Mouse (Mus musculus): Measurements from ENCODE around the gene Lce1a2. TPM values are rescaled to one million over a fixed set of nuclear protein-coding genes. Genes with fewer than 3 reads are reported as not detected.
A peak's percentile ranks its signal among the peaks of the same experiment; 100 is the strongest.
"Not testable (repeated sequence)": the region's sequence is repeated elsewhere in the genome, so short reads cannot be mapped to it uniquely, and the experiment has no call there.

Lce1a2 gene
- not detected in 2 replicates for polyA plus RNA-seq (2015; fragmentation: Nextera tagmentation; extraction: Ambion mirVana)

- no peaks in the 10 kb centered on the region for H3K27me3 ChIP-seq (replicated peaks)
- H3K9ac ChIP-seq = no peak within 1 kb of the TSS
- no peaks in the 10 kb centered on the region for H3K9me3 ChIP-seq
- H3K27ac ChIP-seq = no peak within 1 kb of the TSS
- no peak within 1 kb of the TSS for H3K4me3 ChIP-seq (replicated peaks)
- no peaks in the 10 kb centered on the region for H3K36me3 ChIP-seq
- ATAC-seq = no peak
- H3K4me1 ChIP-seq (replicated peaks) = no peaks in the 10 kb centered on the region
- no peak within 1 kb of the TSS for H3K4me2 ChIP-seq (replicated peaks)
These were observed at the start of gene Lce1a2 for GRCm38 (mm10) chr3:92670215-92670614. TSS of gene Lce1a2 (minus strand) at chr3:92670315.

GRCm38 (mm10) chr3:92715122-92715521 is 45.0 kb upstream of the Lce1a2 start:
- no peak for ATAC-seq
- H3K9ac ChIP-seq = no peak overlapping the region
- no peaks in the 10 kb centered on the region for H3K27me3 ChIP-seq (replicated peaks)
- H3K4me1 ChIP-seq (replicated peaks) = no peaks in the 10 kb centered on the region
- no peak overlapping the region for H3K4me2 ChIP-seq (replicated peaks)
- no peak overlapping the region for H3K4me3 ChIP-seq (replicated peaks)
- H3K36me3 ChIP-seq = no peaks in the 10 kb centered on the region
- no peak overlapping the region for H3K27ac ChIP-seq
- H3K9me3 ChIP-seq = no peaks in the 10 kb centered on the region

GRCm38 (mm10) chr3:92708974-92709373 is 38.9 kb upstream of the Lce1a2 start, which contains the start of gene Lce1e:
TSS of gene Lce1e (minus strand) at chr3:92709074.
- H3K27ac ChIP-seq = no peak within 1 kb of the TSS
- no peak within 1 kb of the TSS for H3K9ac ChIP-seq
- H3K4me1 ChIP-seq (replicated peaks) = no peaks in the 10 kb centered on the region
- H3K4me3 ChIP-seq (replicated peaks) = no peak within 1 kb of the TSS
- no peaks in the 10 kb centered on the region for H3K9me3 ChIP-seq
- 83% methylated on average over 2 of the region's 2 CpGs for WGBS
- H3K4me2 ChIP-seq (replicated peaks) = no peak within 1 kb of the TSS
- H3K27me3 ChIP-seq (replicated peaks) = no peaks in the 10 kb centered on the region
- ATAC-seq = no peak
- no peaks in the 10 kb centered on the region for H3K36me3 ChIP-seq

GRCm38 (mm10) chr3:92694613-92695012 is 24.5 kb upstream of the Lce1a2 start:
- Histone ChIP-seq H3K36me3 (no peaks in the 10 kb centered on the region), H3K4me3 (replicated peaks) (no peak overlapping the region), H3K9me3 (no peaks in the 10 kb centered on the region), H3K4me2 (replicated peaks) (no peak overlapping the region), H3K9ac (no peak overlapping the region), H3K27me3 (replicated peaks) (no peaks in the 10 kb centered on the region), H3K27ac (no peak overlapping the region), H3K4me1 (replicated peaks) (no peaks in the 10 kb centered on the region)
- no peak for ATAC-seq
- WGBS = 20% methylated on average over 1 of the region's 1 CpGs

- Histone ChIP-seq H3K4me3 (replicated peaks) (no peak overlapping the region), H3K4me2 (replicated peaks) (no peak overlapping the region), H3K4me1 (replicated peaks) (no peaks in the 10 kb centered on the region), H3K9me3 (no peaks in the 10 kb centered on the region), H3K9ac (no peak overlapping the region), H3K36me3 (no peaks in the 10 kb centered on the region), H3K27me3 (replicated peaks) (no peaks in the 10 kb centered on the region), H3K27ac (no peak overlapping the region)
- ATAC-seq = no peak
These were observed 21.6 kb upstream of the Lce1a2 start for GRCm38 (mm10) chr3:92691688-92692087.

- not testable (repeated sequence) for H3K27me3 ChIP-seq (replicated peaks); H3K4me2 ChIP-seq (replicated peaks); ATAC-seq; H3K27ac ChIP-seq; H3K9ac ChIP-seq; H3K4me1 ChIP-seq (replicated peaks); H3K36me3 ChIP-seq; H3K9me3 ChIP-seq; H3K4me3 ChIP-seq (replicated peaks)
- WGBS = 80% methylated on average over 16 of the region's 16 CpGs
These were observed 19.0 kb upstream of the Lce1a2 start for GRCm38 (mm10) chr3:92689154-92689553.

GRCm38 (mm10) chr3:92687110-92687509 is 17.0 kb upstream of the Lce1a2 start, which contains the start of gene Lce1d:
TSS of gene Lce1d (minus strand) at chr3:92687210.
- Histone ChIP-seq H3K36me3 (no peaks in the 10 kb centered on the region), H3K4me3 (replicated peaks) (no peak within 1 kb of the TSS), H3K4me2 (replicated peaks) (no peak within 1 kb of the TSS), H3K27me3 (replicated peaks) (no peaks in the 10 kb centered on the region), H3K9me3 (no peaks in the 10 kb centered on the region), H3K9ac (no peak within 1 kb of the TSS), H3K27ac (no peak within 1 kb of the TSS), H3K4me1 (replicated peaks) (no peaks in the 10 kb centered on the region)
- WGBS = 57% methylated on average over 2 of the region's 2 CpGs
- no peak for ATAC-seq

GRCm38 (mm10) chr3:92678947-92679346 is 8.8 kb upstream of the Lce1a2 start, which contains the start of gene Lce1c:
TSS of gene Lce1c (plus strand) at chr3:92679247.
- 90% methylated on average over 4 of the region's 4 CpGs for WGBS
- Histone ChIP-seq H3K27me3 (replicated peaks) (no peaks in the 10 kb centered on the region), H3K4me3 (replicated peaks) (no peak within 1 kb of the TSS), H3K4me1 (replicated peaks) (no peaks in the 10 kb centered on the region), H3K4me2 (replicated peaks) (no peak within 1 kb of the TSS), H3K9me3 (no peaks in the 10 kb centered on the region), H3K9ac (no peak within 1 kb of the TSS), H3K27ac (no peak within 1 kb of the TSS), H3K36me3 (no peaks in the 10 kb centered on the region)
- ATAC-seq = no peak

- ATAC-seq = no peak
- Histone ChIP-seq H3K27ac (no peak within 1 kb of the TSS), H3K4me1 (replicated peaks) (no peaks in the 10 kb centered on the region)
These were observed 13.3 kb downstream of the Lce1a2 start, which contains the start of gene Lce1b for GRCm38 (mm10) chr3:92656826-92657225. TSS of gene Lce1b (minus strand) at chr3:92656926.

GRCm38 (mm10) chr3:92648207-92648606 is 21.9 kb downstream of the Lce1a2 start, which contains the start of gene Lce1a1:
TSS of gene Lce1a1 (minus strand) at chr3:92648307.
- H3K9me3 ChIP-seq = no peaks in the 10 kb centered on the region
- no peak within 1 kb of the TSS for H3K27ac ChIP-seq
- H3K4me3 ChIP-seq (replicated peaks) = no peak within 1 kb of the TSS
- WGBS = 78% methylated on average over 1 of the region's 1 CpGs
- ATAC-seq = no peak
- H3K4me1 ChIP-seq (replicated peaks) = no peaks in the 10 kb centered on the region
- H3K4me2 ChIP-seq (replicated peaks) = no peak within 1 kb of the TSS
- H3K9ac ChIP-seq = no peak within 1 kb of the TSS
- H3K36me3 ChIP-seq = no peaks in the 10 kb centered on the region
- no peaks in the 10 kb centered on the region for H3K27me3 ChIP-seq (replicated peaks)

More at GRCm38 (mm10) chr3:92656826-92657225, 13.3 kb downstream of the Lce1a2 start, which contains the start of gene Lce1b:
- Histone ChIP-seq H3K9ac (no peak within 1 kb of the TSS), H3K9me3 (no peaks in the 10 kb centered on the region), H3K27me3 (replicated peaks) (no peaks in the 10 kb centered on the region), H3K36me3 (no peaks in the 10 kb centered on the region), H3K4me3 (replicated peaks) (no peak within 1 kb of the TSS), H3K4me2 (replicated peaks) (no peak within 1 kb of the TSS)

- no peaks in the 10 kb centered on the region for H3K36me3 ChIP-seq
- H3K27ac ChIP-seq = no peak overlapping the region
- ATAC-seq = no peak
- no peaks in the 10 kb centered on the region for H3K27me3 ChIP-seq (replicated peaks)
- no peaks in the 10 kb centered on the region for H3K9me3 ChIP-seq
- WGBS = 90% methylated on average over 15 of the region's 15 CpGs
- H3K4me1 ChIP-seq (replicated peaks) = no peaks in the 10 kb centered on the region
- H3K4me3 ChIP-seq (replicated peaks) = no peak overlapping the region
- H3K4me2 ChIP-seq (replicated peaks) = no peak overlapping the region
- H3K9ac ChIP-seq = no peak overlapping the region
These were observed 30.3 kb downstream of the Lce1a2 start for GRCm38 (mm10) chr3:92639854-92640253.

- Histone ChIP-seq H3K4me2 (replicated peaks) (no peak overlapping the region), H3K36me3 (no peaks in the 10 kb centered on the region), H3K9me3 (no peaks in the 10 kb centered on the region), H3K27me3 (replicated peaks) (no peaks in the 10 kb centered on the region), H3K9ac (no peak overlapping the region), H3K4me3 (replicated peaks) (no peak overlapping the region), H3K27ac (no peak overlapping the region), H3K4me1 (replicated peaks) (no peaks in the 10 kb centered on the region)
- peak; percentile 89 for ATAC-seq
- 62% methylated on average over 3 of the region's 3 CpGs for WGBS
These were observed 31.5 kb downstream of the Lce1a2 start for GRCm38 (mm10) chr3:92638653-92638991.

GRCm38 (mm10) chr3:92637745-92638652 is 32.1 kb downstream of the Lce1a2 start:
- no peaks in the 10 kb centered on the region for H3K9me3 ChIP-seq
- no peaks in the 10 kb centered on the region for H3K27me3 ChIP-seq (replicated peaks)
- H3K9ac ChIP-seq = no peak overlapping the region
- ATAC-seq = peak; percentile 93
- H3K4me1 ChIP-seq (replicated peaks) = no peaks in the 10 kb centered on the region
- no peak overlapping the region for H3K4me3 ChIP-seq (replicated peaks)
- no peaks in the 10 kb centered on the region for H3K36me3 ChIP-seq
- H3K27ac ChIP-seq = no peak overlapping the region
- WGBS = 45% methylated on average over 1 of the region's 1 CpGs
- H3K4me2 ChIP-seq (replicated peaks) = no peak overlapping the region
